Mouse (Mus musculus): Measurements from ENCODE around the gene Trafd1.

Trafd1 gene

GRCm38 (mm10) chr5:121329333-121330058, 55.9 kb downstream of the Trafd1 start:
- DNase-seq, result peak; percentile 33 to 63

GRCm38 (mm10) chr5:121326079-121326805, 59.2 kb downstream of the Trafd1 start:
- DNase-seq, result no peak

Measured in lung, postnatal 4 days (tissue).